Mouse (Mus musculus): ENCODE results near the gene Ankrd33. TPM values are rescaled to one million over a fixed set of nuclear protein-coding genes. Genes with fewer than 3 reads are reported as not detected.

Gene Ankrd33
- polyA plus RNA-seq, 1 experiment from 2014 or later = not detected

GRCm38 (mm10) chr15:101074067-101074466 is 41.5 kb upstream of the Ankrd33 start:
- peaks cover 42% of the 10 kb centered on the region for H3K4me1 ChIP-seq (ENCODE audit: control insufficient read depth, insufficient read depth, low read length)
- no peak overlapping the region for H3K4me2 ChIP-seq (ENCODE audit: low read depth, low read length)
- ATAC-seq (ENCODE audit: low read depth) (no peak), DNase-seq (ENCODE audit: low spot score) (no peak)
- WGBS = 83% methylated on average over 5 of the region's 5 CpGs
- H3K4me3 ChIP-seq (ENCODE audit: low read depth, low read length) = no peak overlapping the region
- H3K9ac ChIP-seq (ENCODE audit: low read depth, low read length) = no peak overlapping the region
- no peaks in the 10 kb centered on the region for H3K9me3 ChIP-seq (ENCODE audit: control insufficient read depth, low read length)
- H3K27me3 ChIP-seq (replicated peaks; ENCODE audit: control insufficient read depth, insufficient read depth, low read length) = no peaks in the 10 kb centered on the region
- H3K36me3 ChIP-seq (ENCODE audit: control insufficient read depth, insufficient read depth, low read length) = no peaks in the 10 kb centered on the region
- no peak overlapping the region for H3K27ac ChIP-seq (replicated peaks; ENCODE audit: low read depth, low read length)

GRCm38 (mm10) chr15:101075150-101075549 is 40.4 kb upstream of the Ankrd33 start:
- Histone ChIP-seq H3K9ac (ENCODE audit: low read depth, low read length) (no peak overlapping the region), H3K4me1 (ENCODE audit: control insufficient read depth, insufficient read depth, low read length) (peaks cover 37% of the 10 kb centered on the region), H3K9me3 (ENCODE audit: control insufficient read depth, low read length) (no peaks in the 10 kb centered on the region), H3K4me2 (ENCODE audit: low read depth, low read length) (no peak overlapping the region), H3K27ac (replicated peaks; ENCODE audit: low read depth, low read length) (no peak overlapping the region), H3K4me3 (ENCODE audit: low read depth, low read length) (no peak overlapping the region), H3K27me3 (replicated peaks; ENCODE audit: control insufficient read depth, insufficient read depth, low read length) (no peaks in the 10 kb centered on the region), H3K36me3 (ENCODE audit: control insufficient read depth, insufficient read depth, low read length) (no peaks in the 10 kb centered on the region)
- no peak for DNase-seq (ENCODE audit: low spot score)
- WGBS = 62% methylated on average over 4 of the region's 4 CpGs
- ATAC-seq (ENCODE audit: low read depth) = no peak

GRCm38 (mm10) chr15:101075656-101076055 is 39.9 kb upstream of the Ankrd33 start:
- DNase-seq (ENCODE audit: low spot score) = no peak
- Histone ChIP-seq H3K27ac (replicated peaks; ENCODE audit: low read depth, low read length) (no peak overlapping the region), H3K4me2 (ENCODE audit: low read depth, low read length) (peak overlapping the region; percentile 92; the same call in 1 of the 2 replicates), H3K27me3 (replicated peaks; ENCODE audit: control insufficient read depth, insufficient read depth, low read length) (no peaks in the 10 kb centered on the region), H3K36me3 (ENCODE audit: control insufficient read depth, insufficient read depth, low read length) (no peaks in the 10 kb centered on the region), H3K9ac (ENCODE audit: low read depth, low read length) (no peak overlapping the region), H3K4me3 (ENCODE audit: low read depth, low read length) (no peak overlapping the region), H3K9me3 (ENCODE audit: control insufficient read depth, low read length) (no peaks in the 10 kb centered on the region), H3K4me1 (ENCODE audit: control insufficient read depth, insufficient read depth, low read length) (peaks cover 33% of the 10 kb centered on the region)
- 43% methylated on average over 5 of the region's 5 CpGs for WGBS
- ATAC-seq (ENCODE audit: low read depth) = no peak

GRCm38 (mm10) chr15:101076071-101077000 is 39.2 kb upstream of the Ankrd33 start:
- H3K4me3 ChIP-seq (ENCODE audit: low read depth, low read length) = peak overlapping the region; percentile 86
- peak overlapping the region; percentile 92 for H3K4me2 ChIP-seq (ENCODE audit: low read depth, low read length)
- H3K27ac ChIP-seq (replicated peaks; ENCODE audit: low read depth, low read length) = no peak overlapping the region
- peak overlapping the region; percentile 91 for H3K9ac ChIP-seq (ENCODE audit: low read depth, low read length)
- no peak for ATAC-seq (ENCODE audit: low read depth)
- H3K27me3 ChIP-seq (replicated peaks; ENCODE audit: control insufficient read depth, insufficient read depth, low read length) = no peaks in the 10 kb centered on the region
- 8% methylated on average over 22 of the region's 26 CpGs for WGBS
- peaks cover 33% of the 10 kb centered on the region for H3K4me1 ChIP-seq (ENCODE audit: control insufficient read depth, insufficient read depth, low read length)
- no peak for DNase-seq (ENCODE audit: low spot score)
- no peaks in the 10 kb centered on the region for H3K36me3 ChIP-seq (ENCODE audit: control insufficient read depth, insufficient read depth, low read length)
- no peaks in the 10 kb centered on the region for H3K9me3 ChIP-seq (ENCODE audit: control insufficient read depth, low read length)

- ATAC-seq (ENCODE audit: low read depth) (no peak), DNase-seq (ENCODE audit: low spot score) (no peak)
- H3K27me3 ChIP-seq (replicated peaks; ENCODE audit: control insufficient read depth, insufficient read depth, low read length) = no peaks in the 10 kb centered on the region
- peaks cover 37% of the 10 kb centered on the region for H3K4me1 ChIP-seq (ENCODE audit: control insufficient read depth, insufficient read depth, low read length)
- peak overlapping the region; percentile 92 for H3K4me2 ChIP-seq (ENCODE audit: low read depth, low read length)
- no peaks in the 10 kb centered on the region for H3K36me3 ChIP-seq (ENCODE audit: control insufficient read depth, insufficient read depth, low read length)
- 2% methylated on average over 33 of the region's 34 CpGs for WGBS
- H3K9ac ChIP-seq (ENCODE audit: low read depth, low read length) = peak overlapping the region; percentile 91
- H3K4me3 ChIP-seq (ENCODE audit: low read depth, low read length) = peak overlapping the region; percentile 86
- H3K9me3 ChIP-seq (ENCODE audit: control insufficient read depth, low read length) = no peaks in the 10 kb centered on the region
- peak overlapping the region; percentile 78; the same call in 1 of the 2 replicates for H3K27ac ChIP-seq (replicated peaks; ENCODE audit: low read depth, low read length)
Measured at GRCm38 (mm10) chr15:101077001-101077812, 38.3 kb upstream of the Ankrd33 start.

- Histone ChIP-seq H3K9me3 (ENCODE audit: control insufficient read depth, low read length) (no peaks in the 10 kb centered on the region), H3K4me3 (ENCODE audit: low read depth, low read length) (peak within 1 kb of the TSS; percentile 86), H3K4me2 (ENCODE audit: low read depth, low read length) (peak within 1 kb of the TSS; percentile 92), H3K4me1 (ENCODE audit: control insufficient read depth, insufficient read depth, low read length) (peaks cover 37% of the 10 kb centered on the region), H3K27ac (replicated peaks; ENCODE audit: low read depth, low read length) (peak within 1 kb of the TSS; percentile 78), H3K9ac (ENCODE audit: low read depth, low read length) (peak within 1 kb of the TSS; percentile 91), H3K27me3 (replicated peaks; ENCODE audit: control insufficient read depth, insufficient read depth, low read length) (no peaks in the 10 kb centered on the region), H3K36me3 (ENCODE audit: control insufficient read depth, insufficient read depth, low read length) (no peaks in the 10 kb centered on the region)
- no peak for DNase-seq (ENCODE audit: low spot score)
- ATAC-seq (ENCODE audit: low read depth) = peak; percentile 12
- under 1% methylated on average over 23 of the region's 96 CpGs for WGBS
Measured at GRCm38 (mm10) chr15:101077813-101078730, 37.5 kb upstream of the Ankrd33 start, which contains the start of gene Fignl2. Fignl2 (minus strand) TSS chr15:101078567.

- ATAC-seq (ENCODE audit: low read depth) (peak; percentile 67), DNase-seq (ENCODE audit: low spot score) (peak; percentile 71)
- no peaks in the 10 kb centered on the region for H3K36me3 ChIP-seq (ENCODE audit: control insufficient read depth, insufficient read depth, low read length)
- H3K4me3 ChIP-seq (ENCODE audit: low read depth, low read length) = peak overlapping the region; percentile 86
- H3K4me2 ChIP-seq (ENCODE audit: low read depth, low read length) = peak overlapping the region; percentile 92
- H3K9me3 ChIP-seq (ENCODE audit: control insufficient read depth, low read length) = no peaks in the 10 kb centered on the region
- no peaks in the 10 kb centered on the region for H3K27me3 ChIP-seq (replicated peaks; ENCODE audit: control insufficient read depth, insufficient read depth, low read length)
- H3K9ac ChIP-seq (ENCODE audit: low read depth, low read length) = peak overlapping the region; percentile 91
- 3% methylated on average over 7 of the region's 30 CpGs for WGBS
- peaks cover 37% of the 10 kb centered on the region for H3K4me1 ChIP-seq (ENCODE audit: control insufficient read depth, insufficient read depth, low read length)
- H3K27ac ChIP-seq (replicated peaks; ENCODE audit: low read depth, low read length) = peak overlapping the region; percentile 78; the same call in 1 of the 2 replicates
Measured at GRCm38 (mm10) chr15:101078731-101079156, 36.8 kb upstream of the Ankrd33 start.
